Mouse (Mus musculus) hindbrain, embryonic 14.5 days (tissue): ENCODE results near the gene Cmtm7. TPM values are rescaled to one million over a fixed set of nuclear protein-coding genes. Genes with fewer than 3 reads are reported as not detected.

ENCODE experiments used
- ATAC-seq: fragments of 200-750 bp; cut with Nextera tagmentation; 2 replicates; pipeline ENCODE4 v1.8.0; 2017; ENCODE audit warnings: moderate number of reproducible peaks, mild to moderate bottlenecking, moderate TSS enrichment, moderate library complexity; ENCODE audit not compliant: low FRiP score
- DNase-seq: peaks from one replicate; pipeline ENCODE4 v3.0.0-alpha.2; 2015; ENCODE audit warnings: low spot score
- H3K27ac ChIP-seq: fragments of 300-500 bp; sonication (generic); 2 replicates; pipeline ENCODE4 v1.5.1; 2014; ENCODE audit warnings: mild to moderate bottlenecking, moderate library complexity
- H3K27me3 ChIP-seq: fragments of 300-500 bp; sonication (generic); 2 replicates; pipeline ENCODE4 v1.6.1; 2014; ENCODE audit warnings: mild to moderate bottlenecking, low read length, mixed read lengths; ENCODE audit not compliant: control insufficient read depth, insufficient read depth
- H3K36me3 ChIP-seq: fragments of 300-500 bp; sonication (generic); replicated peaks from 2 replicates; pipeline ENCODE4 v1.6.1; 2014; ENCODE audit not compliant: control insufficient read depth, insufficient read depth
- H3K4me1 ChIP-seq: fragments of 300-500 bp; sonication (generic); replicated peaks from 2 replicates; pipeline ENCODE4 v1.6.1; 2014; ENCODE audit warnings: antibody characterized with exemption, low read length, mixed read lengths; ENCODE audit not compliant: control insufficient read depth, insufficient read depth
- H3K4me2 ChIP-seq: fragments of 300-500 bp; sonication (generic); replicated peaks from 2 replicates; pipeline ENCODE4 v1.6.1; 2014; ENCODE audit warnings: mild to moderate bottlenecking, moderate library complexity
- H3K4me3 ChIP-seq: fragments of 300-500 bp; sonication (generic); replicated peaks from 2 replicates; pipeline ENCODE4 v1.5.1; 2014; ENCODE audit warnings: mild to moderate bottlenecking, low read length
- H3K9ac ChIP-seq: fragments of 300-500 bp; sonication (generic); 2 replicates; pipeline ENCODE4 v1.6.1; 2014
- H3K9me3 ChIP-seq: fragments of 300-500 bp; sonication (generic); 2 replicates; pipeline ENCODE4 v1.6.1; 2016; ENCODE audit warnings: low read length; ENCODE audit not compliant: control insufficient read depth
- WGBS: fragments of 180-500 bp; shearing (Covaris S2); extraction: QIAGEN DNeasy Blood & Tissue Kit; methylation state at CpG from one replicate; pipeline ENCODE4 v1.1.7; 2014; 5-methylcytosine and 5-hydroxymethylcytosine counted together
- polyA plus RNA-seq: library from polyadenylated mRNA; unstranded; fragments of >200 nt; fragmentation: Nextera tagmentation; extraction: Ambion mirVana; gene quantifications from 2 replicates; pipeline ENCODE4 v1.2.1, GENCODE M21; 2014

The Cmtm7 gene
- polyA plus RNA-seq, 1 experiment from 2014 or later = 13.7 TPM

DNA sequence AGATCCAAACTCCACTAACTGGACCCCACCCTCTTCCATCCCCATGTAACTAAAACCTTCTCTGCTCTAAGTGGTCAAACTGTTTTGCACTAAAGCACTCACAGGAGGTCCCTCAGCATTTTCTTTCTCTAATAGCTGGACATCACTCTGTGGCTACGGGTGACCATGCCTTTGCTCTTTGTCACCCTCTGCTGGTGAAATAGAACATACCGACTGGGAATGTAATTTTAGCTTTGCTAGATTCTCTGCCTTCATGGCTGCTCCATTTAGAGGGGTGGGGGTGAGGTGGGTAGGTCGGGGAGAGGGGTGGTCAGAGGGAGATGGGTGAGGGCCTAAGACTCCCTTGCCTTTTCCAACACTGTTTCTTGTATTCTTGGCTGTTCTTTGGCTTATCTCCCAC lies 54.3 kb downstream of the Cmtm7 start:
- peaks cover 7% of the 10 kb centered on the region for H3K4me1 ChIP-seq
- H3K4me3 ChIP-seq = no peak overlapping the region
- H3K27ac ChIP-seq = no peak overlapping the region
- no peak overlapping the region for H3K4me2 ChIP-seq
- H3K36me3 ChIP-seq = peaks cover 30% of the 10 kb centered on the region
- DNase-seq (peak; percentile 70), ATAC-seq (no peak)
- H3K9ac ChIP-seq = no peak overlapping the region
- 8% methylated on average over 3 of the region's 3 CpGs for WGBS
- no peaks in the 10 kb centered on the region for H3K9me3 ChIP-seq
- H3K27me3 ChIP-seq = no peaks in the 10 kb centered on the region

DNA sequence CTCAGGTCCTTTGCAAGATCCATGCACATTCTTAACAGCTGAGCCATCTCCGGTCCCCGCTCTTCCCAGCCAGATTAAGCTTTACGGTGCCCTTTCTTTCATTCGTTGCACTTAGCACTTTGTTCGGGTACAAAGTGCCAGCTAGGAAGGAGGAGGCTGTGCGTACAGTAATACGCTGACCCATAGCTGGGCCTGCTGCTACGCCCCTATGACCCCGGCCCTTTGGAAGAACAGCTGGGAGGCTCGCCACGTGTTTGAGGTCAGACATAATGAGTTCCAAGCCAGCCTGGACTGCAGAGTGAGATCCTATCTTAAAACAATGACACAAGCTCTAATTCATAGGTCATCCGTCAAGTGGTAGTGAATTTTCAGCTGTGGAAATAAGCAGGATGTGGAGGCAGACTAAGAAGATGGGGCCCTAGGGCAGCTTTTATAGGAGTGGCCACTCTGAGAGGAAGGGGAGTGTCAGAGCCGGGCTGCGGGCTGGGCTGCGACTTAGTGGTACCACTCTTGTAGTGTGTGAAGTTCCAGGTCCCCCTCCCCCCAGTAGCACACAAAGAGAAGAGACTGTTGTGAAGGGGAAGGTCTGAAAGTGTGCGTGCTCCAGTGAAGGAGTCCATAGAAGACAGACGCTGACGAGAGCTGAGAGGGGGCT lies 64.9 kb downstream of the Cmtm7 start:
- no peaks in the 10 kb centered on the region for H3K4me1 ChIP-seq
- ATAC-seq (no peak), DNase-seq (no peak)
- H3K4me2 ChIP-seq = no peak overlapping the region
- no peaks in the 10 kb centered on the region for H3K27me3 ChIP-seq
- no peak overlapping the region for H3K9ac ChIP-seq
- peaks cover 99% of the 10 kb centered on the region for H3K36me3 ChIP-seq
- no peak overlapping the region for H3K4me3 ChIP-seq
- WGBS = 83% methylated on average over 18 of the region's 18 CpGs
- no peak overlapping the region for H3K27ac ChIP-seq
- H3K9me3 ChIP-seq = no peaks in the 10 kb centered on the region

- Histone ChIP-seq H3K9ac (no peak overlapping the region), H3K27ac (no peak overlapping the region), H3K4me3 (no peak overlapping the region), H3K27me3 (no peaks in the 10 kb centered on the region), H3K4me1 (no peaks in the 10 kb centered on the region), H3K9me3 (no peaks in the 10 kb centered on the region), H3K4me2 (no peak overlapping the region), H3K36me3 (peaks cover 98% of the 10 kb centered on the region)
- 95% methylated on average over 7 of the region's 7 CpGs for WGBS
- DNase-seq = no peak
- ATAC-seq = no peak
Observed at GRCm38 (mm10) chr9:114713481-114713880, 68.2 kb downstream of the Cmtm7 start.

- ATAC-seq (no peak), DNase-seq (no peak)
- no peaks in the 10 kb centered on the region for H3K27me3 ChIP-seq
- no peak overlapping the region for H3K4me2 ChIP-seq
- no peak overlapping the region for H3K4me3 ChIP-seq
- no peak overlapping the region for H3K27ac ChIP-seq
- no peaks in the 10 kb centered on the region for H3K9me3 ChIP-seq
- no peaks in the 10 kb centered on the region for H3K4me1 ChIP-seq
- 81% methylated on average over 7 of the region's 7 CpGs for WGBS
- peaks cover 94% of the 10 kb centered on the region for H3K36me3 ChIP-seq
- no peak overlapping the region for H3K9ac ChIP-seq
Observed at GRCm38 (mm10) chr9:114710345-114710744, 71.3 kb downstream of the Cmtm7 start.

GRCm38 (mm10) chr9:114707805-114708204 lies 73.9 kb downstream of the Cmtm7 start:
- Histone ChIP-seq H3K27me3 (no peaks in the 10 kb centered on the region), H3K27ac (no peak overlapping the region), H3K4me3 (no peak overlapping the region), H3K4me2 (no peak overlapping the region), H3K9me3 (no peaks in the 10 kb centered on the region), H3K4me1 (no peaks in the 10 kb centered on the region), H3K9ac (no peak overlapping the region), H3K36me3 (peaks cover 82% of the 10 kb centered on the region)
- ATAC-seq = no peak
- DNase-seq = no peak
- WGBS = over 99% methylated on average over 4 of the region's 4 CpGs

Other genes starting within 250 kb of the Cmtm7 start
- 0.29 and 0.31 TPM in 2 replicates for gene Trim71, start 217.5 kb downstream of the Cmtm7 start, polyA plus RNA-seq
- gene Cnot10, start 141.7 kb downstream of the Cmtm7 start, polyA plus RNA-seq = 51.2 and 57.3 TPM in 2 replicates
- gene Dync1li1, start 93.1 kb downstream of the Cmtm7 start, polyA plus RNA-seq = 87.6 and 107 TPM in 2 replicates
- 21.2 and 21.8 TPM in 2 replicates for gene Cmtm6, start 50.7 kb downstream of the Cmtm7 start, polyA plus RNA-seq
- 10.1 and 14.3 TPM in 2 replicates for gene Cmtm8, start 62.3 kb upstream of the Cmtm7 start, polyA plus RNA-seq
- 21.0 and 23.2 TPM in 2 replicates for gene Gpd1l, start 152.1 kb upstream of the Cmtm7 start, polyA plus RNA-seq
- 2.7 and 3.6 TPM in 2 replicates for gene Osbpl10, start 196.7 kb upstream of the Cmtm7 start, polyA plus RNA-seq
- gene Rps27rt, start 200.9 kb upstream of the Cmtm7 start, polyA plus RNA-seq = 211 and 298 TPM in 2 replicates